Mouse (Mus musculus) yolk sac, embryonic 10.5 days (tissue): ENCODE results near the gene Htra1.

Experiments used
- DNase-seq: peaks from one replicate; pipeline ENCODE4 v3.0.0-alpha.2; 2017; ENCODE audit warnings: low spot score

Htra1 gene

DNA sequence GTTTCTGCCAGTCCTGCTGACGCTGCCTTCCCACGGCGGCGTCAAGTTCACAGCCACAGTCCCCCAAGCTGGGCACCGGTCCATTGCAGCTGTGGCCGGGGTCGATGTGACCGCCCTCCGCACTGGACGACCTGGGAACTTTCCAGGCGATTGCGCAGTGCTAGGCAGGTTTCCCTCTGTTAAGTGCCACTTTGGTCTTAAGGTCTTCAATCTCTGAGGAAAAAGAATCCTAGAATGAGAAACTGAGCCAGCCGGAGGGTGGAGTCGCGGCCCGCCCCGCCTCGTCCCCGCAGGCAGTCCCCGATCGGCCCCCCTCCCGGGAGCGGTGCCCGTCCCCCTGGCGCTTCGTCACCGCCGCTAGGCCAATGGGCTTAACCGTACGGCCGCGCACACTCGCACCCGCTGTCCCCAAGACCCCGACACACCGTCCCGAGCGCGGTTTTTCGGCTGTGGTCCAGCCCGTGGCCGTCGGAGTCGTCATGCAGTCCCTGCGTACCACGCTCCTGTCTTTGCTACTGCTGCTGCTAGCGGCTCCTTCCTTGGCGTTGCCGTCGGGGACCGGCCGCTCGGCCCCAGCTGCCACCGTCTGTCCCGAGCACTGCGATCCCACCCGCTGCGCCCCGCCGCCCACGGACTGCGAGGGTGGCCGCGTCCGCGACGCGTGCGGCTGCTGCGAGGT is at the start of gene Htra1:
TSS of gene Htra1 (plus strand) at position 319 of the 679 bp plus-strand sequence.
- peak; percentile 36 for DNase-seq

DNA sequence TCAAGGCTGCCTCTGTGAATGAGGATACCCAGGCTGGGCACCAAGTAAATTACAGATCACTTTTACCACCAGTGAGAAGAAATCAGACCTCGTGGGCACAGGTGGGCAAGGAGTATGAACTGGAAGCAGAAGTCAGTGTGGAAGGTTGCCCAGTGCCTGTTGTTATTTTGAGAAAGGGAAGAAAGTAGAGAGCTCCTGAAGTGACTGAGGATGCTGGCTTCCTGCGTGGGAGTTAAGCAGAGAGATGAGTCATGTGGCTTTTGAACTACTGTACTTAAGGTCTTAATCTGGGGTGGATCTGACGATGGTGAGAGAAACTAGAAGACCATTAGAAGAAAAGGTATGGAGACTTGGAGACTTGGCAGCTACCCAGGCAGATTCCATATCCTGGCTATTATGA is 49.7 kb upstream of the Htra1 start:
- DNase-seq: no peak

DNA sequence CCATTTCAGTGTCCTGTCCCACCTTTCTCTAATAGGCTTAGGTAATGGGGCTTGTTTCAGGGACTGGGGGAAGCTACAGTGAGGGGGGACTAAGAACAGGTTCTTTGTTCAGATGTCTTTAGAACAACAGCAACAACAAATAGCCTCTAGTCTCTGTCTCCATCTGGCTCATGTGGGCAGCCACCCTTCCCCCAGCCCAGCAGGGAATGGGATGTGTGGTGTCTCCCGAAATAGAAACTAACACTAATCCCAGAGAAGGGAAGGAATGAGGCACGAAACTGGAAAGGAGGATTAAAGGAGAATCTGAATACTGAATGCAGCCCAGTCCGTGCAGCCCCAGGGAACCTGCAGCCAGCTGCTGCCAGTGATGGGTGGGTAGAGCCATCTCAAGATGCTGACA is 48.0 kb upstream of the Htra1 start:
- no peak for DNase-seq

DNA sequence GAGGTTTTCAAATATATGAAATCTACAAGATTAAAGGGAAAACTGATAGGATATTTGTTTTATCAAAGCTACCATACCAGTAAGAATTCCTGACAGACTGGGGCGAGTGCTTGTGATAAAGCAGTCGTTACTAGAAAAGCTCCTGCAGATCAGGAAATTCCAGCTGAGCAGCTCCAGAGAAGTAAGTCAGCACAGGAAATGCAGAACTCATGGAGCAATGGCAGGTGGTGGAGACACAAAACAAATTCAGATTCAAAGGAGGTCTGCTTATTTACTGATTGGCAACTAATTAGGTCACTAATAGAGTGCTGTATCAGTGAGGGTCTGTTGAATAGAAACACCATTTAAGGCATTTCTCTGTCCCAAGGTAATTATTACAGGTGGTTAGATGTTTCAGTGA is 45.0 kb upstream of the Htra1 start:
- DNase-seq: no peak

DNA sequence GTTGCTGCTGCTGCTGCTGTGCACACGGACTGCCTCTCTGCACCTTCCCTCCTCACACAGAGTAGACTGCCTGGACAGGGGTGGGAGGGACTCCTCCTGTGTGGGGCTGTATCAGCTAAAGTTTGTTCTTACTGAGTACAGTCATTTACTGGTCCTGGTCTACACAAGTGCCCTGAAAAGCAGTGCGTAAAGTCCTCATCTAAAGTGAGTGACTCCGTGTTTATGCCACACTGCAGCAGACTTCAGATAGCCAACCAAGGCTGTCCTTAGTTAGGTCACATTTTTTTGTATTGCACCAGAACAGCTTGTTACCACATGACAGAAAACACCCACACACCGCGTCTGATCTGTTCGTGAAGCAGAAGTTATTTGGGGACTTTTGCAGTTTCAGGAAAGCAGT is 42.9 kb upstream of the Htra1 start:
- no peak for DNase-seq

DNA sequence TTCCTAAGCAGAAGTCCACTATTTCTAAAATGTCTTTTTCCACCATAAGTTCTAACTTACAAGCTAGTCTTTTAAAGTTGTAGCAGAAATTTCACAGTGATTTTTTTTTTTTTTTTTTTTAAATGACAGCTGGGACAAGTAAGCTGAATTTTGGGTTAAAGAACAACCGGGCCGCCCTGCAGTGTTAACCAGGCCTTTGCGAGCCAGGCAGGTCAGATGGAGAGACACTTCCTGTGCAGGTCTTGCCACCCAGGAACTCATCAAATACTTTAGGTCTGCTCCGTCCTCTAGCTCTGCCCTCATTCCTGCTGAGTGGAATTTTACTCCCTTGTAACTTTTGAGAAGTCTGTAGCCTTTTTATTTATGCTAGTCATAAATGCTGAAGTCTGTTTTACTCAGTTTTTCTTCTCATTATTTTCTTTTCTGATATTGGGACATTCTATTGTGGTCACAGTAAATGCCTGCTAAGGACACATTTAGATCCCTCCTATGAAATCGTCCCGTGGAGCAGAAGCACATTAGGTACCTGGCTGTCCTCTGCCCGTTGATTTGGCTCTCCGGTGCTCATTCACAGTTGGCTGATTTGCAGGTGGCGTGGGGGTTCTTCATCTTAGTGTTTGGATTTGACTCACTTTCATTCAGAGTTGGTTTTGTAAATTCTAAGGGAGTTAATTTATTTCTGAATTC is 40.8 kb upstream of the Htra1 start:
- DNase-seq: no peak

DNA sequence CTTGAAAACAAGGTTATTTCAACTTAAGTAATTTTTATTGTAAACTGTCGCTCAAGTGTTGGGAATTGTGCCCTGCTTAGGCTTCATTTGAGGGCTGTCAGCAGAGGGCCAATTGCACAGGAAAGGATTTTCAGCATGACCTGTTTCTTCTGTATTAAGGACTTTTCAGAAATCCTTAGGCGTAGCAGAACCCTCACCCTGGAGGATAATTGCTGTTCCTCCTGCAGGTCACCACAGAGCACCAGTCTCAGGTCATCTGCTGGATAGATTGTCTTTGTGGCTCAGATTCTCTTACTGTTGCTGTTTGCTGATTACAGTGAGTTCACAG is 40.3 kb upstream of the Htra1 start:
- DNase-seq: no peak

DNA sequence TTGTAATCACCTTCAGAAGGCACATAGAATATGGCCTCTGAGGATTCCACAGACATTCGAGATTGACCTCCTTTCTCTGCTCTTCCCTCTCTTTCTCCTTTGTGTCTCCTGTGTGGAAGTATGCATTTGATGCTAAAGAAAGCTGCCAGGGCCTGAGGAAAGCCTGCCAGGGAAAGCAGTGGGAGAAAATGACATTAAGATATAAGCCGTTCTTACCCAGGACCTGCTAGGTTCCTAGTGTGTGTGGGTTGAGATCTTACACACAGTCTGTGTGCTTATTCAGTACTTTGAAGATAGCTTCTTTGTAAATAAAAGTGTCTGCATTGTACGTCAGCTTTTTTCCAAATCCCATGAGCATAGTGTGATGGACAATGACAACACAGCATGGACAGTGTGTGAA is 39.8 kb upstream of the Htra1 start:
- DNase-seq: no peak

DNA sequence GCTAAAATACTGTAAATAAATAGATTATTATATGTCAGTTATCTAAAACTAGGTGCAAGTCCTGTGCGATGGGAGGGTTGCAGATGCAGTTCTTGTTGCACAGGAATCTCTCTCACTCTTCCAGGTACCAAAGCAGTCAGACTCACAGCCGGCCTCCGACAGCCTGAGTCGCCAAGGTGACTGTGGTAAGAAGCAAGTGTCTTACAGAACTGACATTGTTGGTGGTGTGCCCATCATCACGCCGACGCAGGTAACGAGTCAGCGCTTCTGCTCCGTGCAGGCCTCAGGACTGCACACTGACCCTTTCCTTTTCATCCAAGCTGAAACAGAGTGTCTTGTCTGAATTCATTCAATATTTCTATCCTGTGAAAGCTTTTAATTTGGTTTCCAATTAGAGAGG is 38.7 kb upstream of the Htra1 start:
- DNase-seq: no peak

DNA sequence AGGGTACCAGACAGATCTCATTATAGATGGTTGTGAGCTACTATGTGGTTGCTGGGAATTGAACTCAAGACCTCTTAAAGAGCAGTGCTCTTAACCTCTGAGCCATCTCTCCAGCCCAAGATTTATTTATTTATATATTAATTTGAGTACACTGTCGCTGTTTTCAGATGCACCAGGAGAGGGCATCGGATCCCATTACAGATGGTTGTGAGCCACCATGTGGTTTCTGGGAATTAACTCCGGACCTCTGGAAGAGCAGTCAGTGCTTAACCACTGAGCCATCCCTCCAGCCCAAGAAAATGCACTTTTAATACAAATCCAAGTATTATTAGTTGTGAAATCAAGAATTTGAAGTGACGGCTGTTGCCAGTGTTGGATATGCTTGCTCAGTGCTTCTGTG is 37.5 kb upstream of the Htra1 start:
- no peak for DNase-seq

DNA sequence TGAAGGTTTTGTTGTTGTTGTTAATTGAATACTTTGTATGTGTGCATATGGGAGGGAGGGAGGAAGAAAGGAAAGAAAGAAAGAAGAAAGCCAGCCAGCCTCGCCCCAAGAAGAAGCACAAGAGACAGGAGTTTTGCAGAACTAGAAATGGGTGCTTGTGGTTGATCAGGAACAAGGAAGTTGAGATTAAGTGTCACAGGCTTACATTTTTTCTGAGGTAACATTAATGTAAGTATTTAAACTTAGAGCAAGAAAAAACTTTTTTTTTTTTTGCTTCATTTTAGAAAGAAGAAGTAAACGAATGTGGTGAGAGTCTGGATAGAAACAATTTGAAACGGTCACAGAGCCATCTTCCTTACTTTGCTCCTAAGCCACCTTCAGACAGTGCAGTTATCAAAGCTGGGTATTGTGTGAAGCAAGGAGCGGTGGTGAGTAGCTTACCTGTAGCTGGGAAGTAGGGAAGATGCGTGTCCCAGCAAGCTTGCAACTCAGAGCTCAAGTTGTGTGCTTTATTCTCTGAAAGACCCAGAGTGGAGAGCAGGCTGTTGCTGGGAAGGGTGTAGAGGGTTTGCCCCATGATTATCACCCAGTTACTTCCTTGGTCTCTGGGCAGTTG is 35.6 kb upstream of the Htra1 start:
- no peak for DNase-seq

DNA sequence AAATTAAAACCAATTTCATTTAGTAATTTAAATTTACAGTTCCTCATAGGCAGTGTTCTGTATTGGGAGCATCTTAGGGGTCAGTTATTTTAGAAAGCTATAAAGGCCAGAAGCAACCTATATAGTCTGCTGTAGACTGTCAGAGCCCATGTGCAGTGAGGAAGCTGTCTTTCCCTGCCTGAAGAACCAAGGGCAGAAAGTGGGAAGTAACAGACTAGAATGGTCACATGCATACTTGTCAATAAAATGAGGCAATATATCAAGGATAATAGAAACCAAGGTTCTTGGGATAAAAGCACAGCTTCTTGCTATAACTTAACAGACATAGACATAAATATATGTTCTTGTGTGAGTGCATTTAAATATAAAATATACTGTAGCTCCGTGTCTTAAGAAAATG is 33.0 kb upstream of the Htra1 start:
- no peak for DNase-seq

DNA sequence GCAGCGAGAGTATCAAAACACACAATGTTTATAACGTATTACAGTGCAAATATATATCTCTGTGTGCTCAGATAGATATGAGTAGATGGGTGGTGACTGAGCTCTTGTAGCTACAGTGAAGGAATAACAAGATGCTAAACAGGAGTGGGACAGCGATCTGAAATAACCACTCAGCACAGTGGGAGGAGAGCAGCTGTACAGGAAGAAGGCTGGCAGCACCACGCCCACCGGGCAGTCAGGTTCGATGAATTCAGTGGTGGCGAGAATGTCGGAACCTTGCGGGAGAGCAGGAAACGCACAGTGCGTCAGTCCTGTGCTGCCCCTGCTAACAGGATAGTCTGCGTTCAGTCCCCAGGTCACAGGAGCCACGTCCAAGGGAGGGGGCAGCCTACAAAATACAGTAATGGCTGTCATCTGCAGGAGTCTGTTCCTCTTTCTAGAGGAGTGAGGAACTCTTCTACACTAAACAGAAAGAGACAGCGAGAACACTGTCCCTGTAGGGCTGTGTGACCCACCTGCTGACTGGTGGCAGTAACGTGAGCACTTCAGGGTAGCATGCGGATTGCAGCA is 32.3 kb upstream of the Htra1 start:
- DNase-seq: no peak

DNA sequence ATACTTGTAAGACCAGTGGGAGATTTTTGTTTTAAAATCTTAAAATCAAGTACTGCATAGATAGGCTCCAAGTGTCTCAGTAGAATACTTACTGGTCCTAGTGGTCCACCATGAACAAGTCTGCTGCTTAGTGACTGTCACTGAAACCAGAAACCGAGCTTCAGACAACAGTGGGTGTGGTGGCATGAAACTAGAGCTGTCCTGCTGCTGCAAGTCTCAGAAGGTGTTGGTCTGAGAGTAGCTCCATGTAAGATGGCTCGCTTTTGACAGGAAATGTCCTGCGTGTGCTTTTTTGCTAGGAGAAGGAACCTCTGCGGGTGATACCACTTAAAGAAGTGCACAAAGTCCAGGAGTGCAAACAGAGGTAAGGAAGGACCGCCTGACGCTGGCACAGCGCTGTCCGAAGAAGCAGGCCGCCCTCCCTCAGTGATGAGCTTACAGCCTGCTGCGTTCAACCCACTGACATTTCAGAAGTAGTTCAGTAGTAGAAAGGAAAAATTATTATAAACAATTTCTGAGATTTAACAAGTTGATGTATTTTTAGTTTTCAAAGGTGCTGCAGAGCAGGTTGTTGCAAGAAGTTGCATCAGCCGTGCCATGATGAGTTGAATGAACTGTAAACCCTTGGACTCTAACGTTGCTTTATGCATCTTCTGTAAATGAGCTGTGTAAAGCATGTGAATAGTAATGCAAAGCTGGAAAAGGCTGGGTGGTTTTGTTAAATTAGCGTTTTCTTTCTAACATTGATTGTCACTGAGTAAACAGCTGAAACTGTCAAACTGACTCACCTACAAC is 31.1 kb upstream of the Htra1 start:
- peak; percentile 24 for DNase-seq

DNA sequence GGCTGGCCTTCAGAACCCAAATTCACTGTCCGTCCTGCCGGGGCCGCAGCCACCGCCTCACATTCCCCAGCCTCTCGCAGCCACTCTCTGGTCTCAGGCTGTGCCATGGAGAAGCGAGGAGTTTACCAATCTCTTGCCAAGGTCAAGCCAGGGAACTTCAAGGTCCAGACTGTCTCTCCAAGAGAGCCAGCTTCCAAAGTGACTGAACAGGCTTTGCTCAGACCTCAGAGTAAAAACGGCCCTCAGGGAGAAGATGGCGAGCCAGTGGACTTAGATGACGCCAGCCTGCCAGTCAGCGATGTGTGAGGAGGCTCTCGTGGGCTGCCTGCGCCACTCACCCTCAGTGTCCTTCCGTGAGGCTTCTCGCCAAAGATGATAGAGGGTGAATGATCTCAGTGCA is 25.1 kb upstream of the Htra1 start:
- no peak for DNase-seq

DNA sequence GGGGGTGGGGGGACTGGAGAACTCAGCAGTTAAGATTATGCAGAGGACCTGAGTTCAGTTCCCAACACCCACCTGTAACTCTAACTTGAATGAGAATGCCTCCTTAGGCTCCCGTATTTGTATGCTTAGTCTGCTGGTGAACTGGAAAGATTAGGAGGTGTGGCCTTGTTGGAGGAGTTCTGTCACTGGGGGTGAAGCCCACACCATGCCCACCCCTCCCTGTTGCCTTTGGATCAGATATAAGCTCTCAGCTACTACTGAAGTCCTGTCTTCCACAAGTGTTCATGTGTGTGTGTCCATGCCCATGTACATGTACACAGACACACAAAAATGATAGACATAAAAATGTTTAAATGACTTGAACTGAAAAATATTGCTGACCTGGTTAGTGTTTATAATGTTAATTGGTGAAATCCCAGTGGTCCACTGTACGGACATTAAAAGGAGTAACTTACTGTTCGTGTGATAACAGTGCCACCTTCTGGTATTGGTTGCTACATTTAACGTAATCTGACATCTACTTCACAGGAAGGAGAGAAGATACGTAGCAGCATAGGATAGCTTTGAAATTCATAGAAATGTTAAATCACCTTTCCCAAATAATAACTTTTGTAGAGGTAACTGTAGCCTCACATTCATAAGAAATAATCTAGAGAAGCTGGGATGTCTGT is 21.1 kb upstream of the Htra1 start:
- peak; percentile 22 for DNase-seq

DNA sequence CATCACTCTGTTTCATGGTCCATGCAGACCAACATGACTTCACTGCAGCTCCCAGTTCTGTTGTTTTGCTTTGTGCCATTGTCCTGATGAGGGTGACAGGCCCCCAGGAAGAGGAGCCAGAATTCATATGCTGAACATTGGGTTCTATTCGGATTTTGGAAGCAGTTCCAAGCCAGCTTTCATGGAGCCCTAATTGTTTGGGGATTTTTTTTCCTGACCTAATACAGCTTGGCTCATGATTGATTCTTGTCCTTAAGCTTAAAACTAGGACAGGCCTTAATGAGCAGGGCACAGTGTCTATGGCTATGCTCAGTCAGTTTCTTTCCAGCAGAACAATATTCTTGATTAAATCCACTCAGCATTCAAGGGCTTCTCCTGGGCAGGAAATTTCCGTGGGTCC is 17.7 kb upstream of the Htra1 start:
- DNase-seq: no peak

DNA sequence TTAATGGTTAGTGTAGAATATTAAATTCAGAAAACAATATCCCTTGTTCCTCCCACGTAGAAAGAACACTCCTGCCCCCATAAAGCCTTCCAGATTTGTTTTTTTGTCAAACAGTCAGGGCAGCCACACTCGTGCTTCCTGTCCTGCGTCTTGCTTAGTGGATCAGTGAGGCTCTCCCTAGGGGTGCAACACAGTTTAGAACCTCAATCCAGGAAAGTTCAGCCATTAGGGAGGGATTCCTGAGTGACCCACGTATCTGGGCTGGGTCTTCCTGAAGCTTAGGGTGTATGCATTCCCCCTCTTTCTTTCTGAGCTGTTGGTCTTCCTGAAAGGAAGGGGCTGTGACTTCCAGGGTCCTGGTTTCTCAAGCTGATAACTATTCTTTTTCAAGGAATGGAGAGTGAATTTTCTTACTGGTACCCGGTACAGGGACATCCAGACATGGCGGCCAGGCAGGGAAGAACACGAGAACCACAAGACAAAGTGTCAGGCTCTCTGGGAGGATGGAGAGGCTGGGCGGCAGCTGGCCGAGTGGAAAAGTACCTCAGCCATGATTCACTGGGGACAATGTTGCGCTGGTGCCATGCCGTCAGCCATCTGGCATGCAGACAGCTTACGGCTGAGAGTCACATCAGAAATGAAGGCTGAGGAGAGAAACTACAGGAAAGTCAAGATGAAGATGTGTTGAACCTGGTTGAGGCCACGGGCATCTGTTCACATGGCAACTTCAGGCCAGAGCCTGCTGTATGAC is 12.8 kb upstream of the Htra1 start:
- DNase-seq: no peak

DNA sequence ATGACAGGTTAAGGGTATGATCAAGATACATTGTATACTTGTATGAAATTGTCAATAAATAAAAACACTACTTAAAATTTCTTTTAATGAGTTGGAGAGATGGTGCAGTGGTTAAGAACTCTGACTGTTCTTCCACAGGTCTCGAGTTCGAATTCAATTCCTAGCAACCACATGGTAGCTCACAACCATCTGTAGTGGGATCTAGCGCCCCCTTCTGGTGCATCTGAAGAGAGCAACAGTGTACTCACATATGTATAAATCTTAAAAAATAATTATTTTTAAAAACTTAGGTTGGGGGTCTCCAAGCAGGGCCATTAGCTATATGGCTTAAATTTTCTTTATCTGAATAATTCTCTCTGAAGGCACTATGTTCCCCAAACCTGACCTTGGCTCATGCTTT is 5.5 kb upstream of the Htra1 start:
- DNase-seq: no peak

DNA sequence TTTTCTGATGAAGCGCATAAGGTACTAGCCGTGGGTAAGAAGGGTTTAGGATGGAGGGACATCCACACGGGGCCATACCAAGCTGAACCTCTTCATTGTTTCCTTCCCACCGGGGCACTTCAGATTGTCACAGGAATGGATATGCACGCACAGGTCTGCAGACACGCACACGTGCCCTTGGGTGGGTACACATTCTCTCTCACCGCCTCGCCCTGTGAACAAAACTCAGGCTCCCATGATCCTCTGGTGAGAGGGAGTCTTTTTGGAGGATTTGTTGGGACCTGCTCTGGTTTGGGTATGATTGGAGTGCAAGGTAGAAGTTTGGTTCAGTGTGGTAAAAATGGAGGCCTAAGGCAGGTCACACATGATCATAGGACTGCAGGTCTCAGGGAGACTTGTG is 3.0 kb upstream of the Htra1 start:
- DNase-seq: no peak

DNA sequence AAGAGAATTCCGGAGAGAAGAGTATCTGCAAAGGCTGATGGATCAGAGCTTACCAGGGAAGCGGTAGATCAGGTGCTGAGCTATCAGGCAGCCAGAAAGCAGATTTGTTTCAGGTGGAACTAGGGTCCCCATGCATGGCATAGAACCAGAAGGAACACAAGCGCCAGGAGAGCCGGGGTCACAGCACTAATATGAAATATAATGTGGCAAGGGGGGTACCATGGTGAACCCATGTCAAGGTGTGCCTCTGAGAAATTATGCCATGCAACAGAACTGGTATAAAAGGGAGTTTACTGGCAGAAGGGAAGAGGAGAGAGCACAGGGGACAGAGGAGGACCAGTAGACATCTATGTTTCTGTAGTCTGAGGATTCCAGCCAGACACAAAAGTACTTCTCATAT is 1.3 kb upstream of the Htra1 start:
- no peak for DNase-seq
